Mouse (Mus musculus): ENCODE results near the gene Ublcp1. TPM values are rescaled to one million over a fixed set of nuclear protein-coding genes. Genes with fewer than 3 reads are reported as not detected.

The Ublcp1 gene
- total and polyA plus RNA-seq, 3 experiments, result 18.9 to 34.1 (median 26.7) TPM

DNA sequence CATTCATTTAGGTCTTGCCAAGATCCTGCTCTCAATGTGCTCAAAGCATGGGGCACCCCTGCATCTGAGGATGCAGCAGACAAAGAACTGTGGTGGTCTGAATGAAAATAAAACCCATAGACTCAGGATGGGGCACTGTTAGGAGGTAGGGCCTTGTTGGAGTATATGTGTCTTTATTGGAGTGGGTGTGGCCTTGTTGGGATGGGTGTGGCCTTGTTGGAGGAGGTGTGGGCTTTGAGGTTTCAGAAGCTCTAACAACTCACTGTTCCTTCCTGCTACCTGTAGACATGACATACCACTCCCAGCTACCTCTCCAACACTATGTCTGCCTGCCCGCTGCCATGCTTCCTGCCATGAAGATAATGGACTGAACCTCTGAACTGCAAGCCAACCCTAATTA lies 18.8 kb upstream of the Ublcp1 start:
- dilution Hi-C loops (cut with MboI; ENCODE audit: extremely low pct_ligation_motif_present, extremely low pct_unique_long_range_greater_than_20kb, low sequenced_read_pairs) (no loop called here), in situ Hi-C loops (cut with MboI; ENCODE audit: low pct_ligation_motif_present, low pct_unique_long_range_greater_than_20kb, low sequenced_read_pairs) (no loop called here)
- H3K27ac ChIP-seq (ENCODE audit: insufficient read depth, low read depth), result no peak overlapping the region
- H3K79me2 ChIP-seq (replicated peaks; ENCODE audit: control insufficient read depth, extremely low read depth, insufficient read depth, poor library complexity, severe bottlenecking), result no peaks in the 10 kb centered on the region
- no peaks in the 10 kb centered on the region for H3K36me3 ChIP-seq (replicated peaks in 1 of 2; ENCODE audit: control insufficient read depth in 1 of 2, insufficient read depth in 1 of 2, low read length in 1 of 2)
- H3K27me3 ChIP-seq (replicated peaks), result no peaks in the 10 kb centered on the region
- H3K4me3 ChIP-seq (replicated peaks in 1 of 3; ENCODE audit: low read depth in 2 of 3, low read length in 2 of 3, poor library complexity in 1 of 3), result no peak overlapping the region
- H3K9ac ChIP-seq (ENCODE audit: insufficient read depth, low read depth), result no peak overlapping the region
- no peak for DNase-seq (ENCODE audit: extremely low read depth)
- no peak overlapping the region for H3K4me2 ChIP-seq (ENCODE audit: insufficient read depth, low read depth, poor library complexity, severe bottlenecking)
- H3K9me3 ChIP-seq (replicated peaks; ENCODE audit: low read length), result no peaks in the 10 kb centered on the region
- TF ChIP-seq GABPA (IDR thresholded peaks at IDR 0.05; ENCODE audit: insufficient replicate concordance, low read depth, low read length) (no peak), SIN3A (IDR thresholded peaks at IDR 0.05; ENCODE audit: low read length) (no peak), POLR2AphosphoS2 (IDR thresholded peaks at IDR 0.05; ENCODE audit: low read depth, low read length) (no peak), CTCF (conservative IDR thresholded peaks at IDR 0.05 in 1 of 2, IDR thresholded peaks at IDR 0.05 in 1 of 2; ENCODE audit: low read depth in 2 of 2, low read length in 2 of 2) (no peak), RAD21 (IDR thresholded peaks at IDR 0.05; ENCODE audit: low read depth, low read length) (no peak), MXI1 (IDR thresholded peaks at IDR 0.05; ENCODE audit: low read depth, low read length) (no peak), ELF1 (IDR thresholded peaks at IDR 0.05; ENCODE audit: low read depth, low read length) (no peak), NRF1 (IDR thresholded peaks at IDR 0.05; ENCODE audit: low read depth, low read length) (no peak)
- peaks cover 0 to 9% of the 10 kb centered on the region in 2 experiments; a peak in 1 of 4 replicates for H3K4me1 ChIP-seq (ENCODE audit: control insufficient read depth in 1 of 2, insufficient read depth in 2 of 2)

DNA sequence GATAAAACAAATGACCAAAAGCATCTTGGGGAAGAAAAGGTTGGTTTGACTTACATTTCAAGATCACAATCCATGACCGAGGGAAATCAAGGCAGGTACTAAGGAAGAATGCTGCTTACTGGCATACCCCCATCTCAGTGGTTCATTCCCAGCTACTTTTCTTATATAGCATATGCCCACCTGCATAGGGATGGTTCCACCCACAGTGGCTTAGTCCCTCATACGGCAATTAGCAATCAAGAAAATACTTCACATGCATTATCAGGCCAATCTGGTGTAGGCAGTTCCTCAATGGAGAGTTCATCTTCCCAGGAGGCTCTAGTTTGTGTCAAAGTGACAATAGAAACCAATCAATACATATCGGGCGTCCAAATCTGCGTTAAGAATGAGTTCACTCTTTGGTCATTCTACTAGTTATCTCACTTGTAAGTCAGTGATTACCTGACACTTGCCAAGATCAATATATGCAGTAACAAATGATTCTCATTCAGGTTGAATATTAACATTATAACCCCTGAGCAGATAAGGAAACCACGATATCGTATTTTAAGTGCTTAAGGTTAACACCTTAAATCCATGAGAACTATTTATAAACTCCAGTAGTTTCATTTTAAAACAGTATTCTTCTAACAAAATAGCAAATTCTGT lies 14.9 kb upstream of the Ublcp1 start:
- no peak overlapping the region for H3K4me2 ChIP-seq (ENCODE audit: insufficient read depth, low read depth, poor library complexity, severe bottlenecking)
- TF ChIP-seq USF2 (conservative IDR thresholded peaks at IDR 0.05; ENCODE audit: low read depth, low read length) (no peak), ZMIZ1 (IDR thresholded peaks at IDR 0.05; ENCODE audit: low read depth, low read length) (no peak), TCF12 (IDR thresholded peaks at IDR 0.05; ENCODE audit: low read depth, low read length) (no peak), GABPA (IDR thresholded peaks at IDR 0.05; ENCODE audit: insufficient replicate concordance, low read depth, low read length) (no peak), ETS1 (conservative IDR thresholded peaks at IDR 0.05; ENCODE audit: low read depth, low read length) (no peak), UBTF (IDR thresholded peaks at IDR 0.05; ENCODE audit: low read depth, low read length) (no peak), USF1 (IDR thresholded peaks at IDR 0.05; ENCODE audit: low read depth, low read length) (no peak), ZNF384 (IDR thresholded peaks at IDR 0.05; ENCODE audit: low read depth, low read length) (no peak), EP300 (IDR thresholded peaks at IDR 0.05; ENCODE audit: low read length) (no peak), CHD2 (IDR thresholded peaks at IDR 0.05; ENCODE audit: low read length) (no peak)
- no peaks in the 10 kb centered on the region for H3K36me3 ChIP-seq (replicated peaks in 1 of 2; ENCODE audit: control insufficient read depth in 1 of 2, insufficient read depth in 1 of 2, low read length in 1 of 2)
- H3K4me3 ChIP-seq (replicated peaks in 1 of 3; ENCODE audit: low read depth in 2 of 3, low read length in 2 of 3, poor library complexity in 1 of 3), result no peak overlapping the region
- H3K9me3 ChIP-seq (replicated peaks; ENCODE audit: low read length), result no peaks in the 10 kb centered on the region
- in situ Hi-C loops (cut with MboI; ENCODE audit: low pct_ligation_motif_present, low pct_unique_long_range_greater_than_20kb, low sequenced_read_pairs), result no loop called here
- no peak overlapping the region for H3K9ac ChIP-seq (ENCODE audit: insufficient read depth, low read depth)
- H3K79me2 ChIP-seq (replicated peaks; ENCODE audit: control insufficient read depth, extremely low read depth, insufficient read depth, poor library complexity, severe bottlenecking), result no peaks in the 10 kb centered on the region
- no peaks in the 10 kb centered on the region for H3K27me3 ChIP-seq (replicated peaks)
- dilution Hi-C loops (cut with MboI; ENCODE audit: extremely low pct_ligation_motif_present, extremely low pct_unique_long_range_greater_than_20kb, low sequenced_read_pairs), result no loop called here
- H3K27ac ChIP-seq (ENCODE audit: insufficient read depth, low read depth), result no peak overlapping the region
- H3K4me1 ChIP-seq (ENCODE audit: control insufficient read depth in 1 of 2, insufficient read depth in 2 of 2), result peaks cover 0 to 3% of the 10 kb centered on the region in 2 experiments; a peak in 1 of 4 replicates
- DNase-seq (ENCODE audit: extremely low read depth), result no peak

Measured in CH12.LX (cell line).